Mouse (Mus musculus) neural tube, embryonic 10.5 days (tissue): Measurements from ENCODE around the gene Cdk17.

ENCODE experiments used
- DNase-seq: peaks from one replicate; pipeline ENCODE4 v3.0.0-alpha.2; 2017; ENCODE audit warnings: low spot score; ENCODE audit errors: extremely low spot score

The Cdk17 gene

DNA sequence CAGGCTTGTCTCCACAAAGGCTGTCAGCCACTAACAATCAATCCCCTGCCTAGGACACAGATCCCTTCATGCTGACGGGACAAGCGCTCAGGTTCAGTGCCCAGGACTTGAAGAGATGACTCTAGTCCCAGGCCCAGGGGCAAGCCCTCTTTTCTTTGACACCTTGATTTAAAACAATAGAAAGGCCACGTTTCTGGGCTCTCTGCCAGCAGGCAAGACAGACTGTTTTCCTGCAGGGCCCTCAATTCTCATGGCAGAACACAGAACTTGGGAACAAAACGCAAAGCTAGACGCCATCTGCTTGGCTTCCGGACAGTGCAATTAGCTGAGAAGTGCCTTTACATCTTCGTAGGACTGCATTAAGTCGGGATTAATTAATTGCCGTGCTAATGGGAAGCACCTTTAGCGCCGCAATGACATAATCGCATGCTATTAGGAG, 121.9 kb downstream of the Cdk17 start:
- no peak for DNase-seq

DNA sequence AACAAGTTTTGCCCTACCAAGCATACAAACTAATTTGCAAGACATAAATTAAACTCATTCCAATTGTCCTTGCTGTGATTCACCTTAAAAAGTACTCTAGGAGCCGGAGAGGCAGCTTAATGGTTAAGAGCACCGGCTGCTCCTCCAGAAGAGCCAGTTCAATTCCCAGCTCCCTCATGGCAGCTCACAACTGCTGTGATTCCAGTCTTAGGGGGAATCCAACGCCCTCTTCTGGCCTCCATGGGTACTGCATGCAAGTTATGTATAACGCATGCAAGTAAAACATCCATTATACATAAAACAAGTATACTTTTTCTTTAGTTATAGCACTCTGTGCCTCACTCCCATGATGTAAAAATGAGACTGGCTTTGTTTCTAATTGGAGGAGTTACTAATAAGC, 122.6 kb downstream of the Cdk17 start:
- no peak for DNase-seq

DNA sequence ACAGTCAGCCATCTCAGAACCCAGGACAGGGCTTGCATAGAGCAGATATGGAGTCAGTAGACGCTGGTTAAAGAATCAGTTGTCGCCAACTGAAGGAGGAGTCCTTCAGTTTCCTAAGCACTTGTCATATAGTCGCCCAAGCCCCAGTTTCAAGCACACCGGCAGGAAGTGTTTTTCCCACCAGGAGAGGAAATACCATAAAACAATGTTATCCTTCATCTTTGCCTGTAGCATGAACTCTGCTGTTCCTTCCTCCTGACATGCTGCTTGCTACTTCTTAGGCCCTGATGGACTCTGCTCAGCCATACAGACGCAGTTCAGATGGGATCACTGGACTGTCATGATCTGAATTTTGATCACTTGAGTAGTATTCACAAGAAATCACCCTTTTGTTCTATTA, 124.8 kb downstream of the Cdk17 start:
- no peak for DNase-seq

GRCm38 (mm10) chr10:93287551-93288145, 127.0 kb downstream of the Cdk17 start:
- no peak for DNase-seq

GRCm38 (mm10) chr10:93288336-93288735, 127.7 kb downstream of the Cdk17 start:
- no peak for DNase-seq

DNA sequence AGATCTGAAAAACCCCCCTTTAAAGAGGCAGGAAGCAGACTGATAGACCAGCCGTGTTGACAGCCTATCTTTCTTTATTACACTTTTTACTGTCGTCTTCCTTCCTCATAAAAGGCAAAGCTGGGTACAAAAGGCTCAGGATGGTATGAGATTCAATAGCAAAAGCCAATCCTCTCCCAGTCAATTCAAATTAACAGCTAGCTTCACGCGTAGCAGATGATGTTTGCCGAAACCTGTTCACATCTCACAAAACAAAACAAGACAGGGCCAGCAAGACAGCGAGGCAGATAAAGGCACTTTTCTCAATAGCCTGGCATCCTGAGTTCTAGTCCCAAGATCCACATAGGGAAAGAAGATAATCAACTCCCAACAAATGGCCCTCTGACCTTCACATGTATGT, 128.7 kb downstream of the Cdk17 start:
- DNase-seq, result no peak

- peak; percentile 64 for DNase-seq
Measured at GRCm38 (mm10) chr10:93291352-93291751, 130.7 kb downstream of the Cdk17 start.

GRCm38 (mm10) chr10:93291843-93292242, 131.2 kb downstream of the Cdk17 start:
- peak; percentile 76 for DNase-seq

DNA sequence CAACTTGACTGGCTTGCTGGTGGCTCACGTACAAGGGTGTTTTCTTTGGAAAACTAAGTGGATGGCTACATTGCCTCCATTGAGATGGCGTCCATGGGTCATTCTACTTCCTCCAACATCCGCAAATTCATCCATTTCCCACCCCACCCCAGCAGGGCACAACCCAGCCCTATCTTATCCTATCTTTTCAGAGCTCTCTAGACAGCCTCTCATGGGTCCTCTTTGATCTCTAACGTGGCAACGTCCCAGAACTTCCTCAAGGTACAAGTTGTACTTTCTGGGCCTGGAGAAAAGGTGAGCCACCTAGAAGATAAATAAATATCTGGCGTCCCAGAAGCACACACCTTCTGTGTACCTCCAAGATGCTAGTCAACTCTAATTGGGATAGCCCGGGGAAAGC, 132.9 kb downstream of the Cdk17 start:
- DNase-seq, result no peak

- DNase-seq, result no peak
Measured at GRCm38 (mm10) chr10:93294547-93295219, 134.0 kb downstream of the Cdk17 start.

DNA sequence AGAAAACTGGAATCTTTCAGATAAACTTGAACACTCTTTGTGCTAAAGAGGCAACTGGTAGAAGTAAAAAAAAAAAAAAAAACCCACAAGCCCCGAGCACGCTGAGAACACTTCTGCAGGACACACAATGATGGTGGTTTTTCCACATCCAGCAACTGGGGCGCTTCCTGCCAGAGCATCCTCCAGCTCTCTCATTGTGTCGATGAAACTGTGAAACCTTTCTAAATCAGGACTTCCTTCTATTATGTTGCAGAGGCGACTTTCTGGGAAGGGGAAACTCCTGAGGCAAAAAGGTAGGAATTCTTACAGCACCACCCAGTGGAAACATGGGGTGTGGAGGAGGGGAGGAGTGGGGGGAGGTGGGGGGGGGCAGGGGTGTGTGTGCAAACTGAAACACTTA, 137.1 kb downstream of the Cdk17 start:
- DNase-seq, result no peak

GRCm38 (mm10) chr10:93298208-93298607, 137.5 kb downstream of the Cdk17 start:
- no peak for DNase-seq

- DNase-seq, result no peak
Measured at GRCm38 (mm10) chr10:93301831-93302230, 141.2 kb downstream of the Cdk17 start.

DNA sequence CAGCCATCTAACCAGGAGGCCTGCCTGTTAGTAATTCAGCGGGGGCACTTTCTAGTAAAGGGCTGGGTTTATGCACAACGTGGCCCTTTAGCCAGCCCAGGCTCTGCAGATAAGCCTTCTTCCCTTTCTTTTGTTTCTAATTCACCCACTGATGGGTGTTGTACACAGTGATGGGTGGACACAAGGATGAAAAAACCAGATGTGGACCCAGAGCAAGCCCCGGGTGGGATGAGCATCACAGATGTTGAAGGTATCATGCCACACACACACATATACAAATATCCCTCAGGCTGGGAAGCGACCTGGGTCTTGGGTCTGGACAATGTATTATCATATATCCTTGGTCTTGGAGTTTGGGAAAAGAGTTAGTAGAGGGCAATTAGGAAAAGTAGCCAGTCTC, 142.6 kb downstream of the Cdk17 start:
- DNase-seq, result no peak

GRCm38 (mm10) chr10:93305946-93306345, 145.3 kb downstream of the Cdk17 start:
- DNase-seq, result no peak

GRCm38 (mm10) chr10:93306367-93306766, 145.7 kb downstream of the Cdk17 start:
- DNase-seq, result no peak

DNA sequence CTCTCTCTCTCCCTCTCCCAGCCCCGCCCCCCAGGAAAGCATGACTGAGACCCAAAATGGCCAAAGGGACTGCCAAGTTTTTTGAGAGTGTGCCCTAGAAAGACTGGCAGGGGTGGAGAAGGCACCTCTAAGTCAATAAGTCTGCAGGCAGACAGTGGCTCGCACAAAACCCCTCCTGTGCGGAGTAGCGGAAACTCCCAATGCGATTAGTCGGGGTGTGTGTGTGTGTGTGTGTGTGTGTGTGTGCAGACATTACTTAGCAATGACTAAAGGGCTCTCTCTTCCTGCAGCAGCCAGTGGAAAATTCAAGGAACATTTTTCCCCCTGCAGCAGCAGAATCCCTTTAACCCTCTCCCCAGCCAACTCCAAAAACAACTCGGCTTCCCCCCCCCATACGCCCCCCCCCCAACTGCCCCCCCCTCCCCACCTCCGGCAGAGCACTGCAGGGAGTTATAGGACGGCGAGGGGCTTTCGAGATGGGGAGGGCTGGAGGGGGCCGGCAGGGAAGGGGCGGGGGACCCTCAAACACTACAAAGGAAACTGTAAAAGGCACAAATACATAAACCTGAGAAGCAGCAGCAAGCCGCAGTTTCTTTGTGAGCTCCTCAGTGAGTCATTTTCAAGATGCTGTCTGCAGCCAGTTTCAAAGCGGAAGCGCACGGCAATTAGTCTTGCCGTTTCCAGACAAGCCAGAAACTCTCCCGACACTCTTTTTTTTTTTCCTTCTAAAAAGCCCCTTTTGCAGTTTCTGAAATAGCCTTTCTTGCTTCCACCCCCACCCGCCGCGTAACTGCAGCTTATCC, 148.7 kb downstream of the Cdk17 start:
- peak; percentile 72 for DNase-seq

DNA sequence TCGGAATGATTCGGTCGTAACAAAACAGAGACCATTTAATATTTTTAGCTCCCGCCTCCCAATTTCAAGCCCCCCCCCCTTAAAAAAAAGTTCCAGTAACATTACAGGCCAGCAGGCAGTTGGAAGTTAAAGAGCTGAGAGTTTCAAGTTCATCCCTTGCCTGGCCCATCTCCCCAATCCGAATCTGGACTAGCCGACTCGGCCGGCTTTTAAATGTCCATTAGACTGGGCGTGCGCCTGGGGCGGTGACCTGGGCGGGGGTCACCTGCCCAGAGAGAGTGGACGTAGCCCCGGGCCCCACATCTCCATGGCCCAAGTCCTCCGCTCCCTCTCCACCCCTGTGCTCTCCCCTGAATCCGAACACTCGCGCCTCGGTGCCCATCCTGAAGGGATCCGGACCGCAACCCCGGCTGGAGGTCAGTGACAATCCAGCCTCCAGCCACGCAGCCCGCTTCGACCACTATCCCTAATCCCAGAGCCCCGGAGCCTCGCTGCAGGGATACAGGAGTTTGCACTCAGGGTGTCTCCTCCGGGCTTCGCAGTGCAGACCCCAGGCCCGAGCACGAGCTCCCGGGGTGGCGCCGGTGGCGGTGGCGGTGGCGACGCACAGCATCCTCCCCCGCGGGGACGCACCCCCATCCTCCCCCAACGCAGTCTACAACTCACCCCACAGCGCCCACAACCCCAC, 149.4 kb downstream of the Cdk17 start:
- peak; percentile 79 for DNase-seq

DNA sequence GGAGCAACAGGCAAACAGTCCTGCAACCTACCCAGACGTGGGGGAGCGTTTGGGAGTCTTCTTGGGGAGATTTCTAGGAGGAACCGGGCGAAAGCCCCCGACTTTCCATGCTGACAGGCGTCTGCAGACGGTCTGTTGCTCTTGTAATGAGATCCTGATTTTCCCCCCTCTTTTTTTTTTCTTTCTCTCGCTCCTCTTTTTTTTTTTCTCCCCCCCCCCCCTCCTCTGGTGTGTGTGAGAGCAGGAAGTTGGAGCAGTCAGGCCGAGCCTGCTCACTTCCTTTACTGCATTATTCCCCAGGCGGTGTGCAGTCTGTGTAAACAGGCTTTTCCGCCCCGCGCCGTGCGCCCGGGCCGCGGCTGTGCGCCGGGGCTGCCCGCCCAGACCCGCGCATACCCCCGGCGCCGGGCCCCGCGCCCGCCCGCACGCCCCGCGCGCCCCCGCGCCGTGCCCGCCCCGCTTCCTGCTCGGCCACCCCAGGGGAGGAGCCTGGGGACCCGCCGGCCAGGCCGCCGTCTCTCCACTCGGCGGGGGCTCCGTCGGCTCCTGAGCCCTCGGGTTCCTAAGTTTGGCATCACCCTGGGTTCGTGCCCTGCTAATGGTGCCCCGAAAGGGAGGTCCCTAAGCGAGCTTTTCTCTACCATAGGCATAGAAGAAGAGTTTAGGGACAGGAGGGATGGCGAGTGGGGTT, 150.2 kb downstream of the Cdk17 start, which contains the start of gene Elk3:
Gene Elk3 (minus strand): TSS at position 415 of the 691 bp plus-strand sequence.
- DNase-seq, result peak; percentile 72

DNA sequence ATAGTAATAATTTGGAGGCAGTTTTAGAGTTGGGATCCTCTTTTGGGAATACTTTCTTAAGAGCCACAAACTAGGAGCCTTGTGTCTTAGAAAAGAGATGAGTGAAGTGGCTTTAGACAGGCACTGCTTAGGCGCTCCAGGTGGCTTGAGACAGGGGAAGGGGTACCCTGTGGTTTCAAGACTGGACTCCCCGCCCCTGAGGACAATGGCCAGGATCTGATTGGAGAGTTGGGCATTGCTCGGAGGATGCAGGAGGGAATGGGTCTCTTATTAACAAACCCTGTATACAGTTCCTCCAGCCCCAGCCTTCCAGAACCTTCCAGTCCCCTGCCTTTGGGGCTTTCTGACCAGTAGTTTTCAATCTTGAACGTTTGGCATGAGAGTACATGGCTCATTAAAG, 150.9 kb downstream of the Cdk17 start:
- peak; percentile 45 for DNase-seq
